Mouse (Mus musculus) macrophage (primary cell): Measurements from ENCODE around the gene Esp36. TPM values are rescaled to one million over a fixed set of nuclear protein-coding genes. Genes with fewer than 3 reads are reported as not detected.
"Not testable (repeated sequence)": the region's sequence is repeated elsewhere in the genome, so short reads cannot be mapped to it uniquely, and the experiment has no call there.

Source experiments
- H3K27ac ChIP-seq: fragments of 350-480 bp; formaldehyde crosslinking; 2 replicates; pipeline ENCODE4 v1.9.0; 2021
- H3K36me3 ChIP-seq: fragments of 350-480 bp; formaldehyde crosslinking; 2 replicates; pipeline ENCODE4 v1.9.0; 2021; ENCODE audit errors: inconsistent target
- H3K4me3 ChIP-seq: fragments of 350-480 bp; formaldehyde crosslinking; 2 replicates; pipeline ENCODE4 v1.9.0; 2021; ENCODE audit errors: inconsistent target
- H3K79me2 ChIP-seq: fragments of 350-480 bp; formaldehyde crosslinking; 2 replicates; pipeline ENCODE4 v1.9.0; 2021; ENCODE audit errors: inconsistent target
- WGBS: methylation state at CpG from one replicate; pipeline ENCODE4 v1.1.7; 2026; ENCODE audit warnings: inconsistent platforms; ENCODE audit not compliant: missing documents; 5-methylcytosine and 5-hydroxymethylcytosine counted together
- polyA plus RNA-seq: library from polyadenylated mRNA; stranded (reverse); fragments of 250-400 nt; gene quantifications from 3 replicates; pipeline ENCODE4 v1.2.4, GENCODE M21; 2018; ENCODE audit warnings: inconsistent platforms
- total RNA-seq, 78 experiments: library from RNA; depleted of rRNA; stranded (reverse); fragments of 250-400 nt; gene quantifications; 1 replicate in 9 of 78; 2 replicates in 24 of 78; 3 replicates in 43 of 78; 4 replicates in 2 of 78; pipeline ENCODE4 v1.2.4; 2018; ENCODE audit warnings: inconsistent platforms in 56 of 78

Gene Esp36
- not detected for total RNA-seq (2018; cell fraction: chromatin; rRNA removed)
- not detected for total RNA-seq (2018; cell fraction: cytosol; rRNA removed)
- total RNA-seq (2018; cell fraction: nucleus; rRNA removed) = not detected
- polyA plus RNA-seq = not detected in 3 replicates

GRCm38 (mm10) chr17:38420085-38420484, at the start of gene Esp36:
Esp36 (minus strand) TSS chr17:38420185.
- Histone ChIP-seq H3K79me2 (no peaks in the 10 kb centered on the region), H3K4me3 (no peak within 1 kb of the TSS), H3K36me3 (no peaks in the 10 kb centered on the region), H3K27ac (no peak within 1 kb of the TSS)
- 78% methylated on average over 2 of the region's 2 CpGs for WGBS

GRCm38 (mm10) chr17:38456206-38456605, 36.2 kb upstream of the Esp36 start:
- H3K79me2 ChIP-seq, H3K36me3 ChIP-seq, H3K27ac ChIP-seq, H3K4me3 ChIP-seq: not testable (repeated sequence)

- Histone ChIP-seq H3K79me2 (no peaks in the 10 kb centered on the region), H3K36me3 (no peaks in the 10 kb centered on the region), H3K4me3 (no peak overlapping the region), H3K27ac (no peak overlapping the region)
- 92% methylated on average over 2 of the region's 2 CpGs for whole genome bisulfite sequencing
Observed at GRCm38 (mm10) chr17:38450688-38451087, 30.7 kb upstream of the Esp36 start.

GRCm38 (mm10) chr17:38406135-38406534, 13.8 kb downstream of the Esp36 start:
- Histone ChIP-seq H3K36me3 (no peaks in the 10 kb centered on the region), H3K79me2 (no peaks in the 10 kb centered on the region), H3K4me3 (no peak overlapping the region), H3K27ac (no peak overlapping the region)
- 71% methylated on average over 3 of the region's 3 CpGs for WGBS

- 62% methylated on average over 2 of the region's 2 CpGs for WGBS
- Histone ChIP-seq H3K4me3 (no peak overlapping the region), H3K79me2 (no peaks in the 10 kb centered on the region), H3K36me3 (no peaks in the 10 kb centered on the region), H3K27ac (no peak overlapping the region)
Observed at GRCm38 (mm10) chr17:38391821-38392220, 28.2 kb downstream of the Esp36 start.

Other genes with a start within 250 kb of the Esp36 start
- not detected in 3 replicates for gene Olfr134, start 248.8 kb downstream of the Esp36 start, polyA plus RNA-seq
- not detected in 3 replicates for gene Olfr135, start 215.8 kb downstream of the Esp36 start, polyA plus RNA-seq
- not detected in 3 replicates for gene Olfr138, start 159.2 kb downstream of the Esp36 start, polyA plus RNA-seq
- not detected in 3 replicates for gene Olfr137, start 112.6 kb downstream of the Esp36 start, polyA plus RNA-seq
- gene Olfr136, start 90.4 kb downstream of the Esp36 start, polyA plus RNA-seq = not detected in 3 replicates
- gene Esp34, start 134.0 kb upstream of the Esp36 start, polyA plus RNA-seq = not detected in 3 replicates
- gene Esp31, start 219.3 kb upstream of the Esp36 start, polyA plus RNA-seq = not detected in 3 replicates